Mouse (Mus musculus): ENCODE data around the gene Slain1.

Gene Slain1

GRCm38 (mm10) chr14:103649896-103650334 lies at the start of gene Slain1:
Gene Slain1, plus strand, starts transcription at chr14:103650228.
- DNase-seq (ENCODE audit: low spot score), result peak; percentile 89

GRCm38 (mm10) chr14:103608063-103608462 lies 42.0 kb upstream of the Slain1 start:
- no peak for DNase-seq (ENCODE audit: low spot score)

- DNase-seq (ENCODE audit: low spot score), result no peak
Observed at GRCm38 (mm10) chr14:103613573-103614271, 36.3 kb upstream of the Slain1 start.

- DNase-seq (ENCODE audit: low spot score), result no peak
Observed at GRCm38 (mm10) chr14:103614272-103614587, 35.8 kb upstream of the Slain1 start.

DNA sequence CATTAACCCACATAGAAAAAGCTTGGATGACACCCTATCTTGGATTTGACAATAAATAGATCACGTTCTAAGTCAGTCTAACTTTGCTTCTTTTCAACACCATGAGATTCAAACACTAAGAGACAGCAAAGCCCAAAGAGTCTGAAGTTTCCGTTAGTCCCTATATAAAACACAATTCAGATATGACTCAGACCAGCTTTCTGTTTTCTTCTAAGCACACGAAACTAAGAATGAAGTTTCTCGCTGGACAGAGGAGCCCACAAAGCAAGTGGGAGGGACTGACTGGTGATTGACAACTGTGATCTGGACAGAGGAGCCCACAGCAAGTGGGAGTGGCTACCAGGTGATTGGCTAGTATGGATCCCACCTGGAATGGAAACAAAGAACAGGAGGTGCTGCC lies 30.3 kb upstream of the Slain1 start:
- no peak for DNase-seq (ENCODE audit: low spot score)

- DNase-seq (ENCODE audit: low spot score), result no peak
Observed at GRCm38 (mm10) chr14:103621207-103621606, 28.8 kb upstream of the Slain1 start.

- no peak for DNase-seq (ENCODE audit: low spot score)
Observed at GRCm38 (mm10) chr14:103626100-103626499, 23.9 kb upstream of the Slain1 start.

GRCm38 (mm10) chr14:103629639-103630364 lies 20.2 kb upstream of the Slain1 start:
- no peak for DNase-seq (ENCODE audit: low spot score)

DNA sequence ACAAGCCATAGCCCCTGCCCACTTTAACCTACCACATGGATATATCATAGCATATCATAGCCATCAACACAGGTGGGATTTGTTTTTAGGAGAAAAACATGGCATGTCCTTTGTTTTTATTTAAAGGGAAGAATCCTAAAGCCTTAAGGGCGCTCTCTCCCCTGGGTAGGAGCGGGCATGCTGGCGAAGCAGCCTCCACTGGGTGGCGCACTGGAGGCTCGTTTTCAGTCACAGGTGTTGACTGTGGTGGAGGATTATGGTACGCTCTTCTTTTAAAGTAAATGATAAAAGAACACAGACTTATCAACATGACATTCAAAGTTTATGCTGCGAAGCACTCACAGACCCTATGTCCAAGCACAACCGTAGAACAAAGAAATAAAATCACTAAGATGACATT lies 19.5 kb upstream of the Slain1 start:
- no peak for DNase-seq (ENCODE audit: low spot score)

DNA sequence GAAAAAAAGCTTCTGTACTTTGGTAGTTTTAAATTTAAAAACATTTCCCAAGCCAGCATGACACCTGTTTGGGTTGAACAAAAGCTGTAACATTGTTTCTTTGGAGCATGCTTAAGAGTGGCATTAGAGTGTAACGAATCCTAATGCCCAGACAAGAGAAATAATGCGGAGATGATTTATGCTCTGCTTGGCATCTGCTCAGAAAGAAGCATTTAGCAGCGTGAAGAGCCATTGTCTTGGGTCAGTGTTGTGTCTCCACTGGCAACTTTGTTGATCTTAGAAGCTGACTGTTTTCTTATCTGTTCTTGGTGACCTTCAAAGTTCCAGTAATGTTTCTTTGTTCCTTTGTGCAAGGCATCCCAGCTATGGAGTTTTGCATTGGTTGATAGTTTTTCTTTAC lies 6.1 kb upstream of the Slain1 start:
- DNase-seq (ENCODE audit: low spot score), result peak; percentile 54

GRCm38 (mm10) chr14:103647981-103648380 lies 2.0 kb upstream of the Slain1 start:
- DNase-seq (ENCODE audit: low spot score), result no peak

- DNase-seq (ENCODE audit: low spot score), result peak; percentile 3
Observed at GRCm38 (mm10) chr14:103648623-103649255, 1.3 kb upstream of the Slain1 start.

DNA sequence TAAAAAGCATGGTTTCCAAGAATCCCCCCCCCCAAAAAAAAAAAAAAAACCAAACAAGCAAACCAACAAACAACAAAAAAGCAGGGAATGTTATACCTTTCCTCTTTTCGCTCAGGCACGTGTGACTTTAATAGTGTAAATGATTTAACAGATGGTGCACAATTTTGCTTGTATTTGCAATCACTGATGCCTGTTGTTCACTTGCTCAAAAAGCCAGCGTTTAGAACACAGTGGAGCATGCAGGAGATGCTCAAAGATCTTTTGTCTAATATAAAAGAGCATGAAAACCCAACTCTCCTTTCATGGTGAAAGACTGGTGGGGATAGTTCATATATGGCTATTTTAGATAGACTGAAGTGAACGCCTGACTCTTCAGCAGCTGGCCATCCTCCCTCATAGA lies 726 bp upstream of the Slain1 start:
- peak; percentile 0 for DNase-seq (ENCODE audit: low spot score)

DNA sequence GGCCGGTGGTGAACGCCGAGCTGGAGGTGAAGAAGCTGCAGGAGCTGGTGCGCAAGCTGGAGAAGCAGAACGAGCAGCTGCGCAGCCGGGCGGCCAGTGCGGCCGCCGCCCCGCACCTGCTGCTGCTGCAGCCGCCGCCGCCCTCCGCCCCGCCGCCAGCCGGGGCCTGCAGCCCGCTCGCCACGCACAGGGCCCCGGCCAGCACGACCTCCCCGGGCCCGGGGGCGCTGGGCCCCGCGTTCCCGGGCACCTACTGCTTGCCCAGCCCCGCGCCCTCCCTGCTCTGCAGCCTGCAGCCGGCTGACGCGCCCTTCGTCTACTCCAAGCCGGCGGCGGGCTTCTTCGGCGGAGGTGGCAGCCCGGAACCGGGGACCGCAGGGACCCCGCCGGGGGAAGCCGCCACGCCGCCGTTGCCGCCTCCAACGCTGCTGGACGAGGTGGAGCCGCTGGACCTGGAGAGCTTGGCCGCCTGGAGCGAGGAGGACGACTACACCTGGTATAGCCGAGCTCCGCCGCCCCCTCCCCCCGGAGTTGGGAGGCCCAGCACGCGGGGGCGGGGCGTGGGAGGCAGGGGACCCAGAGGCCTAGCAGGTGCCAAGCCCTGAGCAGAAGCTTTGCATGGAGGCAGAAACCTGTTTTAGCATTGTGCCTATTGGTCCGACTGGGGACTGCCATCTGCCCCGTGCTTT lies 529 bp downstream of the Slain1 start:
- DNase-seq (ENCODE audit: low spot score), result peak; percentile 76

- DNase-seq (ENCODE audit: low spot score), result no peak
Observed at GRCm38 (mm10) chr14:103651106-103651505, 1.1 kb downstream of the Slain1 start.

- DNase-seq (ENCODE audit: low spot score), result peak; percentile 1
Observed at GRCm38 (mm10) chr14:103651562-103651961, 1.5 kb downstream of the Slain1 start.

- DNase-seq (ENCODE audit: low spot score), result no peak
Observed at GRCm38 (mm10) chr14:103652524-103652923, 2.5 kb downstream of the Slain1 start.

DNA sequence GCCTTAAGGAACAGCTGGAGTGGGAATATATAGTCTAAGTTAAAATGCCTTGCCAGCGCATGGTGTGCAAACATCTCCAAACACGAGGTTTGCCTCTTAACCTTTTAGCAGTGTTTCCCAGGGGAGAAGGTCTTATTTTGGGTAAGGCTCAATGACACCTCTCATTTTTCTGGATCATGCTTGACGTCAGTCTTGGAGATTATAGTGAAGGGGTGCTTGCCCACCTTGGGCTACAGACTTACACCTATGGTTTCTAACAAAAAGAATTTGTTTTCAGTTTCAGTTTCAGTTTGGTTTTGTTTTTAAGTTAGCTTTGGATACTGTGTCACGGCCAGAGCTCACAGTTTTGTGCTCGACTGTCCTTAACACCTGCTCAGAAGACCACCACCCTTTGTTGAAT lies 3.8 kb downstream of the Slain1 start:
- DNase-seq (ENCODE audit: low spot score), result no peak

- no peak for DNase-seq (ENCODE audit: low spot score)
Observed at GRCm38 (mm10) chr14:103655448-103655847, 5.4 kb downstream of the Slain1 start.

- DNase-seq (ENCODE audit: low spot score), result no peak
Observed at GRCm38 (mm10) chr14:103657876-103658275, 7.8 kb downstream of the Slain1 start.

DNA sequence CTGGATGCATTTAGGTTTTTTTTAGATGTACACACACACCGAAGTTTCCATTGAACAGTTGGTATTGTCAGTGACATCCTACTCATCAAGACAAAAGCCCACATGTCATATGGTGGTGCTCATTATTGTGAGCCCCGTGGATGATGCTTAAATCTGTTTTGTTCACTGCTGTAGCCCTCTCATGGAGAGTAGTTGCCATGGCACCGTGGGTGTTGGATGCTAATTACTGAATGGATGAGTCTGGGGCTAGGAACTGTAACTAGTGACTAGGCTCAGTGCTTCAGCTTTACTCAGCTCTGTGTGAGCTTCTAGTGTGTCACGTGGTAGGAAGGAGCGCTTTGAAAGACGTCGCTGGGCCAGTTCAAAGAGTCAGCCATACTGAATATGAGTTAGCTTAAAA lies 13.0 kb downstream of the Slain1 start:
- no peak for DNase-seq (ENCODE audit: low spot score)

- DNase-seq (ENCODE audit: low spot score), result no peak
Observed at GRCm38 (mm10) chr14:103664391-103664790, 14.4 kb downstream of the Slain1 start.
